Mouse (Mus musculus): ENCODE results near the gene S100a5.

DNA sequence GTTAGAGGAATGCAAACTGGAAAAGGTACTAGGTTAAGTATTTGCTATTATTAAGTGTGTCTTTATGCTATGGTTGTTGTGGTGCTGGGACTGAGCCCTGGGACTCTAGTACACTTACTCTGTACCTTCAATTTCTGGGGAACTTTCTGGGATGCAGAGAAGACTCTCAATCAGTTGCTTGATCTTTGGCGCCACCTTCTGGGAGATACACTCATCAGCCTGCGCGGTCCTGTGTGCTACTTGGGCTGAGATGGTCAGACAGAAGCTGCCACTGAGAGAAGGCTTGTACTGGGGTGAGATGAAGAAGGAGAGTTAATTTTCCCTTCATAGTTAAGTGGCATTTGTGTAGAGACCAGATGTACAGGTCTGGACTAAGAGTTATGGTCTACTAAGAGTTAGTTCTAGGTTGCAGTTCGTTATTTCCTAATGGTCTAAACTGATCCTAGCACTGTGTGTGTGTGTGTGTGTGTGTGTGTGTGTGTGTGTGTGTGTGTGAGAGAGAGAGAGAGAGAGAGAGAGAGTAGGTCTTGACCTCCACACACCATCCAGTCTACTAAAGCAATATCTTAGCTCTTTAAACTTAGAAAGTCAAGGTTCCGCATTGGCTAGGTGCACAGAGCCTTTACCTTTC is 44.7 kb downstream of the S100a5 start:
- no peak for TF ChIP-seq GATA1 (IDR thresholded peaks at IDR 0.05; ENCODE audit: borderline replicate concordance, low read length)
- no peak for TF ChIP-seq FLI1 (IDR thresholded peaks at IDR 0.05; ENCODE audit: low read length)
